Mouse (Mus musculus) midbrain, embryonic 13.5 days (tissue): ENCODE results near the gene Fam136a. TPM values are rescaled to one million over a fixed set of nuclear protein-coding genes. Genes with fewer than 3 reads are reported as not detected.

Experiments
- ATAC-seq: fragments of 200-750 bp; cut with Nextera tagmentation; 2 replicates; pipeline ENCODE4 v1.8.0; 2017; ENCODE audit warnings: mild to moderate bottlenecking, moderate TSS enrichment, moderate library complexity
- H3K27ac ChIP-seq: fragments of 300-500 bp; sonication (generic); 2 replicates; pipeline ENCODE4 v1.5.1; 2015; ENCODE audit warnings: inconsistent platforms, mild to moderate bottlenecking, moderate library complexity
- H3K27me3 ChIP-seq: fragments of 300-500 bp; sonication (generic); 2 replicates; pipeline ENCODE4 v1.6.1; 2015; ENCODE audit warnings: mild to moderate bottlenecking, inconsistent platforms
- H3K36me3 ChIP-seq: fragments of 300-500 bp; sonication (generic); 2 replicates; pipeline ENCODE4 v1.6.1; 2015; ENCODE audit warnings: mild to moderate bottlenecking, inconsistent platforms
- H3K4me1 ChIP-seq: fragments of 300-500 bp; sonication (generic); replicated peaks from 2 replicates; pipeline ENCODE4 v1.6.1; 2015; ENCODE audit warnings: inconsistent platforms
- H3K4me2 ChIP-seq: fragments of 300-500 bp; sonication (generic); replicated peaks from 2 replicates; pipeline ENCODE4 v1.6.1; 2015; ENCODE audit warnings: moderate library complexity, mild to moderate bottlenecking, inconsistent platforms
- H3K4me3 ChIP-seq: fragments of 300-500 bp; sonication (generic); replicated peaks from 2 replicates; pipeline ENCODE4 v1.5.1; 2015; ENCODE audit warnings: mild to moderate bottlenecking, inconsistent platforms
- H3K9ac ChIP-seq: fragments of 300-500 bp; sonication (generic); replicated peaks from 2 replicates; pipeline ENCODE4 v1.6.1; 2015; ENCODE audit warnings: mild to moderate bottlenecking, inconsistent platforms
- H3K9me3 ChIP-seq: fragments of 300-500 bp; sonication (generic); 2 replicates; pipeline ENCODE4 v1.6.1; 2016; ENCODE audit warnings: mild to moderate bottlenecking, inconsistent platforms
- WGBS: fragments of 180-500 bp; shearing (Covaris S2); methylation state at CpG from one replicate; pipeline ENCODE4 v1.1.7; 2015; 5-methylcytosine and 5-hydroxymethylcytosine counted together
- polyA plus RNA-seq: library from polyadenylated mRNA; unstranded; fragments of >200 nt; fragmentation: Nextera tagmentation; extraction: Ambion mirVana; gene quantifications from 2 replicates; pipeline ENCODE4 v1.2.1, GENCODE M21; 2015

Gene Fam136a
- polyA plus RNA-seq, 1 experiment from 2014 or later, result 134 TPM

DNA sequence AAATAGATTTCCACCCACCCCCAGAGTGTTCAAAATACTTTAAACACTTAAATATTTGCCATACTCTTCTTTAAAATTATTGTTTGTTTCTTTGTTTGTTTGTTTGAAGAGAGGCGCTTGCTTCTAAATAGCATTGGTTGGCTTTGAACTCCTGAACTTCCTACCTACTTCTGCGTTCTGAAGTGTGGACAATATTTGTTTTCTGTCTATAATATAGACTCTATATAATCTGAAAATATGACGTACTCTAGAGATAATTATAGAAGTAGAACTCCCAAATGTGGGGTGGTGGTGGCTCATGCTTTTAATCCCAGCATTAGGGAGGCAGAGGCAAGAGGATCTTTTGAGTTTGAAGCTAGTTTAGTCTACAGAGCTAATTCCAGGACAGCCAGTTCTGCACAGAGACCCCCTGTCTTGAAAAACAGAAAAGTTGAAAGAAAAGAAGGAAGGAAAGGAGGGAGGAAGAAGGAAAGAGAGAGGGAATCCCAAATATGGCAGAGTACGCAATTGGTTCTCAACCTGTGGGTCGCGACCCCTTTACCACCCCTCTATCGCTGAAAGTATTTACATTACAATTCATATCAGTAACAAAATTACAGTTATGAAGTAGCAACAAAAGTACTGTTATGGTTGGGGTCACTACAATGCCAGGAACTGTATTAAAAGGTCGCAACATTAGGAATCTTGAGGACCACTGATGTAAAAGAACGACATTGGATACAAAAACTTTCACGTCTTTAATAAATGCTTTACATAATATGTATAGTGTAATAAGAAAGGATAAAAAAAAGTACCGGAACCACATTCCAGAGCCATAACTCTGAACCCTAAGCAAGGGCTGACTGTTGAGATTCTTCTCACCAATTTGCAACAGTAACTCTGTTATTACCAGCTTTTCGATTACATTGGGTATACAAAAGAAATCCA lies 37.5 kb downstream of the Fam136a start:
- Histone ChIP-seq H3K9me3 (no peaks in the 10 kb centered on the region), H3K27me3 (peaks cover 7% of the 10 kb centered on the region), H3K4me1 (peaks cover 20% of the 10 kb centered on the region), H3K4me2 (peak overlapping the region; percentile 51), H3K4me3 (peak overlapping the region; percentile 87), H3K9ac (no peak overlapping the region; the same call in 1 of the 2 replicates), H3K36me3 (peaks cover 2% of the 10 kb centered on the region; the same call in 1 of the 2 replicates), H3K27ac (no peak overlapping the region)
- 32% methylated on average over 12 of the region's 12 CpGs for WGBS
- ATAC-seq, result no peak

DNA sequence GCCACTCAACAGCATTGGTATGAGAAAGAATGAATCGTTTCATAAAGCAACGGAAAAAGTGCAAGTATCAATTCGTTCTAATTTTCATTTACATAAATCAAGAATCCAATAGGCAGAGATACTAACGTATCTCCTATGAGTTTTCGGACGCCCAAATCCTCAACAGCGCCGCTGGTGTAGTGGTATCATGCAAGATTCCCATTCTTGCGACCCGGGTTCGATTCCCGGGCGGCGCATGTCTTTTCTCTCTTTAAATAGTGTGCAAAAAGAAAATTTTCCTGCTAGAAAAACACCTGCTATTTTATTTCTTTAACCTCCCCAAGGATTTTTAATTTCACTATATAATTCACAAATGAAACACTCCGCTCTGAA lies 38.3 kb downstream of the Fam136a start:
- peak overlapping the region; percentile 87 for H3K4me3 ChIP-seq
- H3K27ac ChIP-seq, result peak overlapping the region; percentile 100
- H3K36me3 ChIP-seq, result peaks cover 5% of the 10 kb centered on the region; the same call in 1 of the 2 replicates
- H3K9me3 ChIP-seq, result no peaks in the 10 kb centered on the region
- H3K9ac ChIP-seq, result peak overlapping the region; percentile 98
- peaks cover 7% of the 10 kb centered on the region for H3K27me3 ChIP-seq
- H3K4me1 ChIP-seq, result peaks cover 26% of the 10 kb centered on the region
- under 1% methylated on average over 15 of the region's 15 CpGs for WGBS
- peak overlapping the region; percentile 83 for H3K4me2 ChIP-seq
- ATAC-seq, result peak; percentile 49; the same call in 1 of the 2 replicates

DNA sequence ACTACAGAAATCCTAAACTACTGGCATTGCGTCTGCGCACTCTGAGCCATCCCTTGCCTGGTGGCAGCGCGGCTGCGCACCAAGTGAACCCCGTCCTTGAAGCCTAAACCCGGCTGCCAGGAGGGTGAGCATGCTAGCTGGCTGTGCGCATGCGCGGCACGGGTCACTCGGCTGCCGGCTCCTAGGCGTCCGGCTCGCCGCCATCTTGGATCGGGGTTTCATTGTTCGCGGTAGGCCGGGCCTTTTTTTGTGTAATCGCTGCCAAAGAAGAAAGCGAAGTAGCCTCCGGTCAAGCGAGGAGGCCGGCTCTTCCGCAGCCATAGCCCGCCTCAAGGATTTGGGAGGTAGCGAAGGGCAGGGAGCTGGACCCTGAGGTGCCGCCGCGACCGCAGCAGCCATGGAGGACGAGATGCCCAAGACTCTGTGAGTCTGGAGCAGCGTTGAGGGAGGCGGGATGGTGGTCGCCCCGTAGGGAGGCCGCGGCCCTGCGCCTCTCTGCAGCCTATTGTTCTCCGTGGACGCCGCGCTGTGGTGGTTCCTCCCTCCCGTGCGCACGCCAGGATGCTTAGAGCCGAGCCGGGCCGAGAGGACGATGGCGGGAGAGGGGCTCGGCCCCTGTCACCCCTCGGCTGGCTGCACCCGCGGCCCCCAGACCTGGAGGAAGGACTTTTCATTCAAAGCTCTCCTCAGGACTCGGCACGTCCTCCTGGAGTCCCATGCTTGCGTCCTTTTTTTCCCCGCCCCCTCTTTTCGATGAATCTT lies 38.8 kb downstream of the Fam136a start, which contains the start of gene Tia1:
Tia1 (plus strand) TSS at position 120 of the 762 bp plus-strand sequence.
- peak; percentile 97 for ATAC-seq
- peaks cover 8% of the 10 kb centered on the region; the same call in 1 of the 2 replicates for H3K36me3 ChIP-seq
- H3K9me3 ChIP-seq, result no peaks in the 10 kb centered on the region
- peak within 1 kb of the TSS; percentile 98 for H3K9ac ChIP-seq
- peaks cover 32% of the 10 kb centered on the region for H3K4me1 ChIP-seq
- under 1% methylated on average over 62 of the region's 62 CpGs for WGBS
- H3K4me2 ChIP-seq, result peak within 1 kb of the TSS; percentile 83
- H3K4me3 ChIP-seq, result peak within 1 kb of the TSS; percentile 87
- H3K27ac ChIP-seq, result peak within 1 kb of the TSS; percentile 100
- H3K27me3 ChIP-seq, result peaks cover 2% of the 10 kb centered on the region; the same call in 1 of the 2 replicates

DNA sequence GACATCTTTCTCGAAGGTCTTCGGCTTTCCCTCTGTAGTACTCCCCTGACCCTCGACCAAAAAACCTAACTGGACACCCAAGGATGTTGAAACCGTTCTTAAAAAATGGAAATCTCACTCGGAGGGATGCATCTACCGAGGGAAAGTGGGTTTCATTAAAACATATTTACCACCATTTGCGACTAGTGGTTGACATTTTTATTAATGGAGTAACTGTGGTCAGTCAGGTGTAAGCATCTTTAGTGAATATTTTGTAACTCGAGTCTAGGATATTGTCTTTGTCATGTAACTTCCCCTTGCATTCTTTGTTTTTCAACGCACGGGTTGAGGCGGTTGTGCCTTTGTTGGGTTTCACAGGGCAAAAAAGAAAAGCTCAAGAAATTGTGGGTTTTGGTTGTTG lies 39.5 kb downstream of the Fam136a start:
- H3K9me3 ChIP-seq, result no peaks in the 10 kb centered on the region
- H3K27ac ChIP-seq, result peak overlapping the region; percentile 100
- H3K4me3 ChIP-seq, result peak overlapping the region; percentile 87
- H3K4me2 ChIP-seq, result peak overlapping the region; percentile 83
- H3K4me1 ChIP-seq, result peaks cover 37% of the 10 kb centered on the region
- H3K36me3 ChIP-seq, result peaks cover 8% of the 10 kb centered on the region; the same call in 1 of the 2 replicates
- H3K27me3 ChIP-seq, result no peaks in the 10 kb centered on the region
- under 1% methylated on average over 11 of the region's 11 CpGs for WGBS
- no peak for ATAC-seq
- peak overlapping the region; percentile 98 for H3K9ac ChIP-seq

DNA sequence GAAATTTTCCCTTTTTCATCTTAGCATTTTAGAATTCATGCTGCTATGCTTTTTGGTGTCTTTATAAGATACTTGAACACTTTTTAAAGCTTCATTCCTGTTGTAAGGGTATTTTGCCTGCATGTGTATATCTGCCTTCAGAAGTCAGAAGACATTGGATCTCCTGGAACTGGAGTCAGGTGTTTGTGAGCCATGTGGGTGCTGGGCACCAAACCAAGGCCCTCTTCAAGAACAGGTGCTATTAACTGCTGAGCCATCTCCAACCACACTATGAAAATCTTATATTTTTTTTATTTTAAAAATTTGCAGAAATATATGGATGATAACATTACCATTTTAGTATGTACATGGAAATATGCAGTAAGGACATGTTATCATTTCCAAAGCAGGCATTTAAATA lies 40.9 kb downstream of the Fam136a start:
- Histone ChIP-seq H3K36me3 (peaks cover 8% of the 10 kb centered on the region; the same call in 1 of the 2 replicates), H3K4me1 (peaks cover 43% of the 10 kb centered on the region), H3K4me2 (peak overlapping the region; percentile 83), H3K9me3 (no peaks in the 10 kb centered on the region), H3K27ac (no peak overlapping the region), H3K4me3 (peak overlapping the region; percentile 87), H3K9ac (peak overlapping the region; percentile 52), H3K27me3 (no peaks in the 10 kb centered on the region)
- ATAC-seq, result no peak

DNA sequence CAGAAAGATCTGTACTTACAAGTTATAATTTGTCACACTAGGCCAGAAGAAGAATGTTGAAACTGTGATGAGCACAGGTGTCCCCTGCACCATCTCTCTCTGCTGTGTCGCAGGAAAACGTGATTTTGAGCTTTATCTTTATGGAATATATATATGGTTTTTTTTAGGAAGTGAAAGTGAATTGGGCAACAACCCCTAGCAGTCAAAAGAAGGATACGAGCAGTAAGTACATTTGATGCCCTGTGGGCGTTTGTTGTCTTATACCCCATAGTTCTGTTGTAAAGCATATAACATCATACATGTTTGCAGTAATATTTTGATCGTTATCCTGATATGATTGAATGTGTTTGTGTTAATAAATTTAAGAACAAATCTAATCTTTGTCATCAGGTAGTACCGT lies 53.3 kb downstream of the Fam136a start:
- Histone ChIP-seq H3K4me2 (no peak overlapping the region), H3K27me3 (no peaks in the 10 kb centered on the region), H3K4me3 (no peak overlapping the region), H3K9me3 (no peaks in the 10 kb centered on the region), H3K9ac (no peak overlapping the region), H3K27ac (no peak overlapping the region), H3K4me1 (no peaks in the 10 kb centered on the region), H3K36me3 (peaks cover 82% of the 10 kb centered on the region)
- no peak for ATAC-seq
- WGBS, result 92% methylated on average over 6 of the region's 6 CpGs

DNA sequence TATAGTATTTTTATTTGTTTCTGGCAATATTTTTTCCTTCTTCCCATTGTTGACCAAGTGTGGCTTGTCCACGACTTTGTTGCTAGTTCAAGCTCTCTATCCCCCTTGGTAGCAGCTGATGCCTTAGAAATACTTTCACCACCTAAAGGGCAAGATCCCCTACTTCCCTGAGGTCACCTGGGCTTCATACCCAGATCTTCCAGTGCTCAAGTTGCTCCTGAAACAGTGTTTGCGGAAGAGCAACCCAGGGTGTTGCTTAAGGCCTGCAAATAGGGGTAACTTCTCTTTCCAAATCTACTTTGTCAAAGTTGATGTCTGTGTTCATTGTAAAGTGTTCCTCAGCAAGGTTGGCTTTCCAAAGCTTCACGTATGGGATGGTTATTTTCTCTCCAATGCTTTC lies 53.8 kb downstream of the Fam136a start:
- H3K36me3 ChIP-seq, result peaks cover 81% of the 10 kb centered on the region
- 92% methylated on average over 3 of the region's 3 CpGs for WGBS
- ATAC-seq, result no peak

More for the DNA sequence above, 53.8 kb downstream of the Fam136a start:
- H3K4me1 ChIP-seq, result no peaks in the 10 kb centered on the region
- H3K9me3 ChIP-seq, result no peaks in the 10 kb centered on the region
- no peak overlapping the region for H3K4me2 ChIP-seq
- H3K27me3 ChIP-seq, result no peaks in the 10 kb centered on the region
- H3K4me3 ChIP-seq, result no peak overlapping the region
- H3K27ac ChIP-seq, result no peak overlapping the region
- no peak overlapping the region for H3K9ac ChIP-seq

Other genes starting within 250 kb of the Fam136a start
- 3.8 TPM in 2 replicates for gene Tgfa, start 170.4 kb upstream of the Fam136a start, polyA plus RNA-seq
- 599 and 627 TPM in 2 replicates for gene Snrpg, start 5.7 kb downstream of the Fam136a start, polyA plus RNA-seq
- 114 and 122 TPM in 2 replicates for gene Pcyox1, start 31.5 kb downstream of the Fam136a start, polyA plus RNA-seq
- gene Tia1, start 38.6 kb downstream of the Fam136a start, polyA plus RNA-seq, result 401 and 405 TPM in 2 replicates
- not detected in 2 replicates for gene Gm44790, start 61.0 kb downstream of the Fam136a start, polyA plus RNA-seq
- gene C87436, start 72.7 kb downstream of the Fam136a start, polyA plus RNA-seq, result 27.7 and 28.8 TPM in 2 replicates
- gene Pcbp1, start 160.7 kb downstream of the Fam136a start, polyA plus RNA-seq, result 246 and 342 TPM in 2 replicates